Mouse (Mus musculus): ENCODE measurements around the gene Aff3.
"Not testable (repeated sequence)": the region's sequence is repeated elsewhere in the genome, so short reads cannot be mapped to it uniquely, and the experiment has no call there.

The Aff3 gene

GRCm38 (mm10) chr1:38439751-38440470 is 224.8 kb downstream of the Aff3 start:
- DNase-seq (ENCODE audit: low spot score in 2 of 2), result no peak

- no peak for DNase-seq (ENCODE audit: low spot score in 2 of 2)
These were observed 226.3 kb downstream of the Aff3 start for GRCm38 (mm10) chr1:38438447-38438846.

GRCm38 (mm10) chr1:38437671-38438070 is 227.1 kb downstream of the Aff3 start:
- DNase-seq (ENCODE audit: low spot score in 2 of 2), result no peak

- DNase-seq (ENCODE audit: low spot score in 2 of 2), result no peak
These were observed 228.0 kb downstream of the Aff3 start for GRCm38 (mm10) chr1:38436471-38437340.

GRCm38 (mm10) chr1:38430311-38430710 is 234.4 kb downstream of the Aff3 start:
- DNase-seq (ENCODE audit: low spot score in 2 of 2), result not testable (repeated sequence)

- no peak for DNase-seq (ENCODE audit: low spot score in 2 of 2)
These were observed 235.8 kb downstream of the Aff3 start for GRCm38 (mm10) chr1:38428708-38429683.

GRCm38 (mm10) chr1:38422921-38423320 is 241.8 kb downstream of the Aff3 start:
- no peak for DNase-seq (ENCODE audit: low spot score in 2 of 2)

GRCm38 (mm10) chr1:38419331-38419730 is 245.4 kb downstream of the Aff3 start:
- no peak for DNase-seq (ENCODE audit: low spot score in 2 of 2)

GRCm38 (mm10) chr1:38418181-38419032 is 246.3 kb downstream of the Aff3 start:
- DNase-seq (ENCODE audit: low spot score in 2 of 2), result no peak

- DNase-seq (ENCODE audit: low spot score in 2 of 2), result no peak
These were observed 247.6 kb downstream of the Aff3 start for GRCm38 (mm10) chr1:38417196-38417595.

- DNase-seq (ENCODE audit: low spot score in 2 of 2), result no peak
These were observed 249.2 kb downstream of the Aff3 start for GRCm38 (mm10) chr1:38415511-38415910.

- DNase-seq (ENCODE audit: low spot score in 2 of 2), result no peak
These were observed 253.6 kb downstream of the Aff3 start for GRCm38 (mm10) chr1:38411106-38411505.

- DNase-seq (ENCODE audit: low spot score in 2 of 2), result no peak
These were observed 254.3 kb downstream of the Aff3 start for GRCm38 (mm10) chr1:38410457-38410856.

- no peak for DNase-seq (ENCODE audit: low spot score in 2 of 2)
These were observed 256.5 kb downstream of the Aff3 start for GRCm38 (mm10) chr1:38408241-38408640.

- no peak for DNase-seq (ENCODE audit: low spot score in 2 of 2)
These were observed 261.0 kb downstream of the Aff3 start for GRCm38 (mm10) chr1:38403781-38404180.

- DNase-seq (ENCODE audit: low spot score in 2 of 2), result no peak
These were observed 262.9 kb downstream of the Aff3 start for GRCm38 (mm10) chr1:38401856-38402255.

GRCm38 (mm10) chr1:38399269-38399668 is 265.5 kb downstream of the Aff3 start:
- DNase-seq (ENCODE audit: low spot score in 2 of 2), result no peak

- DNase-seq (ENCODE audit: low spot score in 2 of 2), result no peak
These were observed 266.2 kb downstream of the Aff3 start for GRCm38 (mm10) chr1:38398566-38398965.

GRCm38 (mm10) chr1:38395194-38395681 is 269.5 kb downstream of the Aff3 start:
- no peak for DNase-seq (ENCODE audit: low spot score in 2 of 2)

GRCm38 (mm10) chr1:38394493-38394892 is 270.3 kb downstream of the Aff3 start:
- DNase-seq (ENCODE audit: low spot score in 2 of 2), result no peak

- no peak for DNase-seq (ENCODE audit: low spot score in 2 of 2)
These were observed 271.2 kb downstream of the Aff3 start for GRCm38 (mm10) chr1:38393516-38393915.

Measured in spleen, postnatal 36 days (tissue).